8 mouse cellular contexts compared by ENCODE assay signal in genomic region chr9:40241223-40241801, GRCm38 (mm10). TPM values are rescaled to one million over a fixed set of nuclear protein-coding genes. Genes with fewer than 3 reads are reported as not detected.
DNase-seq lines count a peak whose midpoint lies in the region; ATAC-seq and TF ChIP-seq lines count a peak whose summit lies in the region.

No protein-coding gene starts in this region.

- H3K36me3 ChIP-seq in embryonic facial prominence, embryonic 10.5 days (replicated peaks), result no peaks in the 10 kb centered on the region
- no peaks in the 10 kb centered on the region for H3K36me3 ChIP-seq in heart, embryonic 13.5 days
- H3K36me3 ChIP-seq in liver, embryonic 14.5 days (replicated peaks; ENCODE audit: control insufficient read depth, insufficient read depth, low read depth), result no peaks in the 10 kb centered on the region

- TF ChIP-seq CTCF in liver, embryonic 14.5 days (IDR thresholded peaks at IDR 0.05; ENCODE audit: low read depth), result no peak

- peaks cover 29% of the 10 kb centered on the region for H3K27me3 ChIP-seq in embryonic facial prominence, embryonic 10.5 days (replicated peaks; ENCODE audit: low read depth, poor library complexity, severe bottlenecking)
- H3K27me3 ChIP-seq in heart, embryonic 13.5 days (replicated peaks), result peaks cover 18% of the 10 kb centered on the region
- no peaks in the 10 kb centered on the region for H3K27me3 ChIP-seq in liver, embryonic 14.5 days (ENCODE audit: control insufficient read depth, insufficient read depth, low read length)

- peak overlapping the region; percentile 83 for H3K4me2 ChIP-seq in heart, embryonic 13.5 days
- H3K4me2 ChIP-seq in liver, embryonic 14.5 days (ENCODE audit: low read depth), result peak overlapping the region; percentile 54

- WGBS in embryonic facial prominence, embryonic 10.5 days, result under 1% methylated on average over 15 of the region's 15 CpGs
- 2% methylated on average over 15 of the region's 15 CpGs for WGBS in heart, embryonic 13.5 days
- 2% methylated on average over 15 of the region's 15 CpGs for WGBS in liver, embryonic 14.5 days (ENCODE audit: insufficient replicate concordance)

- H3K4me1 ChIP-seq in embryonic facial prominence, embryonic 10.5 days, result peaks cover 14% of the 10 kb centered on the region
- peaks cover 32% of the 10 kb centered on the region for H3K4me1 ChIP-seq in heart, embryonic 13.5 days
- H3K4me1 ChIP-seq in liver, embryonic 14.5 days (replicated peaks; ENCODE audit: control insufficient read depth in 2 of 2, insufficient read depth in 2 of 2, low read length in 1 of 2), result no peaks in the 10 kb centered on the region; a peak in 1 of 4 replicates

- H3K9me3 ChIP-seq in embryonic facial prominence, embryonic 10.5 days, result no peaks in the 10 kb centered on the region
- no peaks in the 10 kb centered on the region for H3K9me3 ChIP-seq in heart, embryonic 13.5 days
- no peaks in the 10 kb centered on the region for H3K9me3 ChIP-seq in liver, embryonic 14.5 days (ENCODE audit: control insufficient read depth, low read length)

- DNase-seq in urinary bladder, adult 18-20 months (ENCODE audit: low spot score in 2 of 2), result peak; percentile 5 to 24
- no peak for DNase-seq in urinary bladder, postnatal 10 days (ENCODE audit: low spot score)
- peak; percentile 63 for DNase-seq in embryonic facial prominence, embryonic 10.5 days (ENCODE audit: low spot score)
- DNase-seq in kidney, postnatal 4 days, result peak; percentile 48 to 67
- no peak for DNase-seq in liver, embryonic 14.5 days (ENCODE audit: low read depth in 3 of 3, low spot score in 3 of 3)
- DNase-seq in neural tube, embryonic 10.5 days (ENCODE audit: extremely low spot score, low spot score), result peak; percentile 67

- no peak for TF ChIP-seq EP300 in liver, embryonic 14.5 days (IDR thresholded peaks at IDR 0.05; ENCODE audit: low read depth)

- H3K4me3 ChIP-seq in embryonic facial prominence, embryonic 10.5 days, result peak overlapping the region; percentile 58
- H3K4me3 ChIP-seq in heart, embryonic 13.5 days, result peak overlapping the region; percentile 58
- peak overlapping the region; percentile 4 to 28 for H3K4me3 ChIP-seq in liver, embryonic 14.5 days (ENCODE audit: insufficient read depth in 1 of 2, low read depth in 2 of 2, low read length in 2 of 2)

- ATAC-seq in heart, embryonic 13.5 days (ENCODE audit: extremely low read depth, insufficient number of reproducible peaks, low FRiP score, low TSS enrichment), result no peak
- ATAC-seq in liver, embryonic 14.5 days (ENCODE audit: insufficient read depth), result no peak
- no peak for ATAC-seq in monocyte, adult 5-6 weeks (replicated peaks; ENCODE audit: insufficient number of reproducible peaks, low FRiP score, low TSS enrichment, poor library complexity, severe bottlenecking)

- peak overlapping the region; percentile 80 for H3K9ac ChIP-seq in heart, embryonic 13.5 days
- H3K9ac ChIP-seq in liver, embryonic 14.5 days (replicated peaks), result no peak overlapping the region

- H3K27ac ChIP-seq in embryonic facial prominence, embryonic 10.5 days (replicated peaks), result peak overlapping the region; percentile 42
- H3K27ac ChIP-seq in heart, embryonic 13.5 days (replicated peaks), result 0 out of 2 replicates have a peak overlapping the region, but pooled peaks have one; percentile 15
- H3K27ac ChIP-seq in liver, embryonic 14.5 days, result no peak overlapping the region

RNA-seq across cellular contexts. Expression of gene Scn3b, which starts 27.7 kb away (rescaled TPM):
- polyA plus RNA-seq in embryonic facial prominence, embryonic 10.5 days (2016; fragmentation: Nextera tagmentation; extraction: Ambion mirVana), result 2.2 and 2.7 TPM in 2 replicates
- polyA plus RNA-seq in heart, embryonic 13.5 days (2015; fragmentation: Nextera tagmentation; extraction: Ambion mirVana), result 0.69 and 1.3 TPM in 2 replicates
- 0.01 and 0.09 TPM in 2 replicates for polyA plus RNA-seq in liver, embryonic 14.5 days (2012; rRNA removed)
- 0.06 TPM in 1 of 2 replicates, not detected in the other for polyA plus RNA-seq in liver, embryonic 14.5 days (2014; fragmentation: Nextera tagmentation; extraction: Ambion mirVana)
- total RNA-seq in monocyte, adult 5-6 weeks (2017), result not detected in 3 replicates

RNA-seq across cellular contexts. Expression of gene Zfp202, which starts 49.2 kb away (rescaled TPM):
- polyA plus RNA-seq in embryonic facial prominence, embryonic 10.5 days (2016; fragmentation: Nextera tagmentation; extraction: Ambion mirVana), result 6.6 and 7.8 TPM in 2 replicates
- 3.7 and 3.8 TPM in 2 replicates for polyA plus RNA-seq in heart, embryonic 13.5 days (2015; fragmentation: Nextera tagmentation; extraction: Ambion mirVana)
- polyA plus RNA-seq in liver, embryonic 14.5 days (2012; rRNA removed), result 0.41 and 0.57 TPM in 2 replicates
- 0.68 and 0.74 TPM in 2 replicates for polyA plus RNA-seq in liver, embryonic 14.5 days (2014; fragmentation: Nextera tagmentation; extraction: Ambion mirVana)
- total RNA-seq in monocyte, adult 5-6 weeks (2017), result 1.5 to 3.0 TPM (median 2.8 TPM) in 3 replicates

Comparison
In these comparisons a context has a peak if more than half of its experiments do, and no peak if none do; other contexts are left out.
1. DNase-seq: peak in urinary bladder, adult 18-20 months (2 of 2), embryonic facial prominence, embryonic 10.5 days (single experiment), kidney, postnatal 4 days (2 of 2) and neural tube, embryonic 10.5 days (single experiment); none in urinary bladder, postnatal 10 days (single experiment) and liver, embryonic 14.5 days (0 of 3).
2. Peak in every context shown above with its lines, with median percentiles within 50 percentile points of each other: H3K4me3 ChIP-seq.